Mouse (Mus musculus) heart, embryonic 12.5 days (tissue): Measurements from ENCODE around the gene Kcnk16. TPM values are rescaled to one million over a fixed set of nuclear protein-coding genes. Genes with fewer than 3 reads are reported as not detected.

ENCODE experiments used
- ATAC-seq: fragments of 200-750 bp; cut with Nextera tagmentation; 2 replicates; pipeline ENCODE4 v1.8.0; 2017; ENCODE audit warnings: moderate TSS enrichment, moderate library complexity; ENCODE audit not compliant: insufficient number of reproducible peaks, low FRiP score
- H3K27ac ChIP-seq: fragments of 300-500 bp; sonication (generic); 2 replicates; pipeline ENCODE4 v1.5.1; 2016; ENCODE audit warnings: mild to moderate bottlenecking, moderate library complexity; ENCODE audit not compliant: poor library complexity, severe bottlenecking
- H3K27me3 ChIP-seq: fragments of 300-500 bp; sonication (generic); replicated peaks from 2 replicates; pipeline ENCODE4 v1.6.1; 2016; ENCODE audit warnings: mild to moderate bottlenecking, moderate library complexity
- H3K36me3 ChIP-seq: fragments of 300-500 bp; sonication (generic); 2 replicates; pipeline ENCODE4 v1.6.1; 2016; ENCODE audit warnings: mild to moderate bottlenecking, moderate library complexity
- H3K4me1 ChIP-seq: fragments of 300-500 bp; sonication (generic); replicated peaks from 2 replicates; pipeline ENCODE4 v1.6.1; 2016; ENCODE audit warnings: mild to moderate bottlenecking
- H3K4me2 ChIP-seq: fragments of 300-500 bp; sonication (generic); 2 replicates; pipeline ENCODE4 v1.6.1; 2016; ENCODE audit warnings: mild to moderate bottlenecking, moderate library complexity
- H3K4me3 ChIP-seq: fragments of 300-500 bp; sonication (generic); 2 replicates; pipeline ENCODE4 v1.5.1; 2016; ENCODE audit warnings: mild to moderate bottlenecking
- H3K9ac ChIP-seq: fragments of 300-500 bp; sonication (generic); 2 replicates; pipeline ENCODE4 v1.6.1; 2016; ENCODE audit warnings: mild to moderate bottlenecking, moderate library complexity
- H3K9me3 ChIP-seq: fragments of 300-500 bp; sonication (generic); replicated peaks from 2 replicates; pipeline ENCODE4 v1.6.1; 2016; ENCODE audit warnings: mild to moderate bottlenecking, moderate library complexity
- WGBS: fragments of 180-500 bp; shearing (Covaris S2); methylation state at CpG from one replicate; pipeline ENCODE4 v1.1.7; 2016; 5-methylcytosine and 5-hydroxymethylcytosine counted together
- polyA plus RNA-seq: library from polyadenylated mRNA; unstranded; fragments of >200 nt; fragmentation: Nextera tagmentation; extraction: Ambion mirVana; gene quantifications from 2 replicates; pipeline ENCODE4 v1.2.1, GENCODE M21; 2016

Gene Kcnk16
- polyA plus RNA-seq, 1 experiment from 2014 or later, result not detected

DNA sequence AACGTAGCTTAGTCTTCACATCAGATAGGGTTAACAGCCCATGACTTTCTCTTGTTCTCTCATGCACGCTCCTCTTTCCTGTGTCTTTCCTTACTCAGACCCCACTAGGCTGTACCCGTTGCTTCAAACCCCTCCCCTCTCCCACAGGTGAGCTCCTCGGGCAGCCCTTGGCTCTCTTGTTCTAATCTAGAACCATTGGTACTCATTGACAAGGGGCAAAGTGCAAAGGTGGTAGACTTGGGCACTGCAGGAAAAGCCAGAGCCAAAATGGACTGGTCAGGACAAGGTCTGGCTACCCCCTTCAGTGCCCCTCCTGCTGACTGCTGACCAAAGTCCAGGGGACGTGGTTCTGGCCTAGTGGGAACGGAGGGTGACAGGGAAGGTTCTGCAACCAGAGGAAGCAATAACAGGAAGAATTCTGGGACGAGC, 38.9 kb downstream of the Kcnk16 start:
- H3K27ac ChIP-seq, result no peak overlapping the region
- H3K4me3 ChIP-seq, result no peak overlapping the region
- 77% methylated on average over 7 of the region's 7 CpGs for WGBS
- H3K36me3 ChIP-seq, result no peaks in the 10 kb centered on the region
- ATAC-seq, result no peak
- H3K4me2 ChIP-seq, result no peak overlapping the region
- 0 out of 2 replicates have a peak, but pooled peaks cover 3% of the 10 kb centered on the region for H3K9me3 ChIP-seq
- H3K4me1 ChIP-seq, result peaks cover 8% of the 10 kb centered on the region
- no peak overlapping the region for H3K9ac ChIP-seq
- H3K27me3 ChIP-seq, result no peaks in the 10 kb centered on the region

DNA sequence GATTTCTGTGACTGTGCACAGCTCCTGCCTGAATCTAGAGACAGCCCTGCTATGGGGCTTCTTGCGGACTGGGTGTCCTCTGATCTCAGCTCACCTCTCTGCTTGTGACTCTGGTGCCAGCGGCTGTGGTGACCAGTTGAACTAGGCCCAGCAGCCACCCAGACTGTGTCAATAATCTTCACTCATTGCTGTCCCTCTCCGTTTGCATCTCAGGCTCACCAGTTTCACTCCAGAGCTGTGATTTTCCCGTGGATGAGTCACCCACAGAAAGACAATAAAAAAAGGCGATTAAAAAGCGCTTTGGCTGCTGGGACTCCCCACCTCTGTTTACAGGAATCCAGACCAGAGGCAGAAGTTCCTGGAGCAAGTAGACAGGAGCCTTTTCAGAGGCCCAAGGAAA, 39.6 kb downstream of the Kcnk16 start:
- no peaks in the 10 kb centered on the region for H3K27me3 ChIP-seq
- no peak overlapping the region for H3K4me2 ChIP-seq
- H3K36me3 ChIP-seq, result no peaks in the 10 kb centered on the region
- ATAC-seq, result no peak
- H3K9ac ChIP-seq, result no peak overlapping the region
- WGBS, result 72% methylated on average over 6 of the region's 6 CpGs
- H3K9me3 ChIP-seq, result 0 out of 2 replicates have a peak, but pooled peaks cover 3% of the 10 kb centered on the region
- H3K4me3 ChIP-seq, result no peak overlapping the region
- no peak overlapping the region for H3K27ac ChIP-seq
- peaks cover 13% of the 10 kb centered on the region for H3K4me1 ChIP-seq

- 55% methylated on average over 4 of the region's 4 CpGs for WGBS
- Histone ChIP-seq H3K27me3 (no peaks in the 10 kb centered on the region), H3K27ac (no peak overlapping the region), H3K4me2 (no peak overlapping the region), H3K4me3 (no peak overlapping the region), H3K36me3 (no peaks in the 10 kb centered on the region), H3K9me3 (no peaks in the 10 kb centered on the region), H3K9ac (no peak overlapping the region), H3K4me1 (peaks cover 16% of the 10 kb centered on the region)
- ATAC-seq, result no peak
Measured at GRCm38 (mm10) chr14:20228336-20228735, 40.7 kb downstream of the Kcnk16 start.

- Histone ChIP-seq H3K9ac (no peak overlapping the region), H3K4me1 (peaks cover 16% of the 10 kb centered on the region), H3K9me3 (no peaks in the 10 kb centered on the region), H3K27me3 (no peaks in the 10 kb centered on the region), H3K36me3 (no peaks in the 10 kb centered on the region), H3K27ac (no peak overlapping the region), H3K4me2 (no peak overlapping the region), H3K4me3 (no peak overlapping the region)
- 76% methylated on average over 2 of the region's 2 CpGs for WGBS
- ATAC-seq, result no peak
Measured at GRCm38 (mm10) chr14:20226982-20227381, 42.0 kb downstream of the Kcnk16 start.

DNA sequence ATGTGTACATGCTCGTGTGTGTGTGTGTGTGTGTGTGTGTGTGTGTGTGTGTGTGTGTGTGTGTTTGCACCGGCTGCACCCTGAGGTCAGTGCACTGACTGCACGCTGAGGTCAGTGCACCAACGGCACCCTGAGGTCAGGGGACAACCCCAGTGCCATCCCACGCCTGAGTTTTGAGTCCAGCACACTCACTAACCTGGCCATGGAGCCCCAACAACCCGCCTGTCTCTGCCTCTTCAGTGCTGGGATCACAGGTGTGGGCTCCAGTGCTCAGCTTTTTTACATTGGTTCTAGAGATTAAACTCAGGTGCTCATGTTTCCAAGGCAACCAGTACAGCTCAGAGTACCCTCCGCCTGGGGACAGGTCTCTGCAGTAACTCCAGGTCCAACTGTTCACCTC, 42.5 kb downstream of the Kcnk16 start:
- ATAC-seq, result no peak
- no peak overlapping the region for H3K27ac ChIP-seq
- H3K36me3 ChIP-seq, result no peaks in the 10 kb centered on the region
- no peaks in the 10 kb centered on the region for H3K9me3 ChIP-seq
- H3K9ac ChIP-seq, result no peak overlapping the region
- WGBS, result 61% methylated on average over 7 of the region's 7 CpGs
- no peak overlapping the region for H3K4me3 ChIP-seq
- H3K27me3 ChIP-seq, result no peaks in the 10 kb centered on the region
- H3K4me1 ChIP-seq, result peaks cover 16% of the 10 kb centered on the region
- no peak overlapping the region for H3K4me2 ChIP-seq

DNA sequence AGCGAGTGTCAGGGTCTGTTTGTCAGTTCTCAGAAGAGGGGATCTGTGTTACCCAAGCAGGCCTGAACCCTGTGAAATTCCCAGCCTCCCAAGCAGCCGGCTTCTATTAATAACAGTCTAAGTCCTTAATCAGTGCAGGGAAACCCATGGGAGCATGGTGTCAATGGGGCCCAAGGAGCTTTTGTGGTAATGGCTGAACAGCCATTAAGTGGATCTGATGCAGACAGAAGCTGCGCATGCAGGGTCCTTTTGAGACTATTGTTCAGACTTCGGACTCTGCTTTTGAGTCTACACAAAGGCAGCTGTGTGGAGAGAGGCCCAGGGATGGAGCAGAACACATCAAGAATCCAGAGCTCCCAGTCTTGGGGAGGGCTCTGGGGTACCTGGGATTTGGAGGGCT, 43.5 kb downstream of the Kcnk16 start:
- no peak for ATAC-seq
- Histone ChIP-seq H3K36me3 (no peaks in the 10 kb centered on the region), H3K4me3 (no peak overlapping the region), H3K27me3 (no peaks in the 10 kb centered on the region), H3K9me3 (no peaks in the 10 kb centered on the region), H3K4me1 (peaks cover 16% of the 10 kb centered on the region), H3K27ac (no peak overlapping the region), H3K9ac (no peak overlapping the region), H3K4me2 (no peak overlapping the region)
- WGBS, result 58% methylated on average over 4 of the region's 4 CpGs

DNA sequence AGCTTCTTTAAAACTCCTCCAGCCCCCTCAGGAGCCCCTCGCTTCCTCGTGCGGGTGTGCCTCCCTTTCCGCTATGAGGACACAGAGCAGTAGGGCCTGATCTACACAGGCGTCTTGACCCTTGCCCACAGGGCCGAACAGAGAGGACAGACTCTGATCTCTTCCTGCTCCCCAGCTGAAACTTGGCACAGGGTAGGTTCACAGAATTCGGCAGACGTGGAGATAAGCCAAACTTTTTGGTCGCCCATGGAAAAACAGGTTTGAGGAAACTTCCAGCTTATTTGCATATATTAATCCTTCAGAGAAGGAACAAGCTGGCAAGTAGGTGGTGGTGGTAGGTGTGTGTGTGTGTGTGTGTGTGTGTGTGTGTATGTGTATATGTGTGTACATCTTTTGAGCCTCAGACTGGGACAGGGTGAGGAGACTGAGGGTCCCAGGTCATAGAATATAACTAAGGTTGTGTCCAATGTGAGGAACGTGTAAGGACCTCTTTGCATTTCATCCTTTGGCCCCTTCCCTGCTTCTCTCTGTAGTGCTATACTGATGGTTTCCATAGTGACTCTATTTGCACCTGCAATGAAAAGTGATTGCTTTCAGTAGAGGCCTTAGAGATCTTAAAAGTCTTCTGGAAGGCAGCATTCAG, 44.3 kb downstream of the Kcnk16 start:
- H3K4me2 ChIP-seq, result no peak overlapping the region
- no peak overlapping the region for H3K9ac ChIP-seq
- H3K27me3 ChIP-seq, result no peaks in the 10 kb centered on the region
- no peak overlapping the region for H3K27ac ChIP-seq
- no peaks in the 10 kb centered on the region for H3K9me3 ChIP-seq
- H3K4me3 ChIP-seq, result no peak overlapping the region
- WGBS, result 71% methylated on average over 10 of the region's 10 CpGs
- H3K4me1 ChIP-seq, result peaks cover 16% of the 10 kb centered on the region
- no peak for ATAC-seq
- H3K36me3 ChIP-seq, result no peaks in the 10 kb centered on the region

GRCm38 (mm10) chr14:20224163-20224562, 44.8 kb downstream of the Kcnk16 start:
- peaks cover 16% of the 10 kb centered on the region for H3K4me1 ChIP-seq
- no peaks in the 10 kb centered on the region for H3K36me3 ChIP-seq
- no peak overlapping the region for H3K4me2 ChIP-seq
- H3K27ac ChIP-seq, result no peak overlapping the region
- WGBS, result 33% methylated on average over 4 of the region's 4 CpGs
- H3K27me3 ChIP-seq, result no peaks in the 10 kb centered on the region
- H3K9ac ChIP-seq, result no peak overlapping the region
- no peak for ATAC-seq
- H3K4me3 ChIP-seq, result no peak overlapping the region
- H3K9me3 ChIP-seq, result no peaks in the 10 kb centered on the region

GRCm38 (mm10) chr14:20223253-20223652, 45.7 kb downstream of the Kcnk16 start:
- no peak for ATAC-seq
- Histone ChIP-seq H3K9ac (no peak overlapping the region), H3K9me3 (no peaks in the 10 kb centered on the region), H3K4me3 (no peak overlapping the region), H3K4me1 (peaks cover 16% of the 10 kb centered on the region), H3K27me3 (no peaks in the 10 kb centered on the region), H3K27ac (no peak overlapping the region), H3K4me2 (no peak overlapping the region), H3K36me3 (no peaks in the 10 kb centered on the region)
- 68% methylated on average over 5 of the region's 5 CpGs for WGBS

DNA sequence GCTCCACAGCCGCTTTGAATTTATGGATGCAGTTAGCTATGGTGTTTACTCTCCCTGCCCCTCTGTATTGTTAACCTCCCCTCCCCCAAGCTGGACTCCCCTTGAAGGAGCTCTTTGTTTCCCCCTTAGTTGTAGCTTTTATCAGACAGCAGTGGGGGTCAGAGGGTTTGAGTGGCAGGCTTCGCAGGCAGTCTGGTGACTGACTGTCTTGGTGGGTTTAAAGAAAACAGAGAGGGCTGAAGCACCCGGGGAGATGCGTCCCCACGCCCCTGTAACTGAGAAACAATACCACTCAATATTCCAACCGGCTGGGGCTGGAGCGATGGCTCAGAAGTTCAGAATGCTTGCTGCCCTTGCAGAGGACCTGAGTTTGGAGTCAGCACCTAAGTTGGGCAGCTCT, 47.9 kb downstream of the Kcnk16 start:
- Histone ChIP-seq H3K36me3 (no peaks in the 10 kb centered on the region), H3K4me3 (no peak overlapping the region), H3K4me2 (no peak overlapping the region), H3K27me3 (no peaks in the 10 kb centered on the region), H3K9ac (no peak overlapping the region), H3K9me3 (no peaks in the 10 kb centered on the region), H3K4me1 (peaks cover 16% of the 10 kb centered on the region), H3K27ac (no peak overlapping the region)
- WGBS, result 71% methylated on average over 7 of the region's 7 CpGs
- ATAC-seq, result no peak

DNA sequence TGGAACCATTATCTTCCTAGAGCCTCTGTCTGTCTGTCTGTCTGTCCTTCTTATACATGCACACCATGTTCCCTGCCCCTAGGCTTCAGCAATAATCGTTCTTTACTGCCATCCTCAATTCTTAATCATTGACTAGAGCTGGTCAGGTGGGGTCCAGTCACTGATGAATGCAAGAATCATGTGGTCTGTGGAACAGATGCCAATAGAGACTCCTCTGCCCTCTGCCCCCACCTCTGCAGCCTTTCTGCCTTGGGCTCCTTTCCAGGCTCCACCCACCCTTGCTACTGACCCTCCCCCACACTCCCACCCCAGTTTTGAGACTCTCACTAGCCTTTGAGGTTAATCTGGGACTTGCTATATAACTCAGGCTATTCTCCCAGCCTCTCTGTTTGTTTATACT, 49.1 kb downstream of the Kcnk16 start:
- H3K27me3 ChIP-seq, result no peaks in the 10 kb centered on the region
- no peak overlapping the region for H3K4me2 ChIP-seq
- H3K4me3 ChIP-seq, result no peak overlapping the region
- ATAC-seq, result no peak
- peaks cover 7% of the 10 kb centered on the region for H3K4me1 ChIP-seq
- no peaks in the 10 kb centered on the region for H3K9me3 ChIP-seq
- no peaks in the 10 kb centered on the region for H3K36me3 ChIP-seq
- 67% methylated on average over 1 of the region's 1 CpGs for WGBS
- no peak overlapping the region for H3K27ac ChIP-seq
- H3K9ac ChIP-seq, result no peak overlapping the region

- no peak for ATAC-seq
- Histone ChIP-seq H3K9me3 (no peaks in the 10 kb centered on the region), H3K4me2 (no peak overlapping the region), H3K9ac (no peak overlapping the region), H3K36me3 (no peaks in the 10 kb centered on the region), H3K4me3 (no peak overlapping the region), H3K27me3 (no peaks in the 10 kb centered on the region), H3K4me1 (no peaks in the 10 kb centered on the region; the same call in 1 of the 2 replicates), H3K27ac (no peak overlapping the region)
- 53% methylated on average over 3 of the region's 3 CpGs for WGBS
Measured at GRCm38 (mm10) chr14:20217299-20217864, 51.6 kb downstream of the Kcnk16 start.
